Comparison of ENCODE assay signal across 8 mouse cellular contexts in the genomic region with DNA sequence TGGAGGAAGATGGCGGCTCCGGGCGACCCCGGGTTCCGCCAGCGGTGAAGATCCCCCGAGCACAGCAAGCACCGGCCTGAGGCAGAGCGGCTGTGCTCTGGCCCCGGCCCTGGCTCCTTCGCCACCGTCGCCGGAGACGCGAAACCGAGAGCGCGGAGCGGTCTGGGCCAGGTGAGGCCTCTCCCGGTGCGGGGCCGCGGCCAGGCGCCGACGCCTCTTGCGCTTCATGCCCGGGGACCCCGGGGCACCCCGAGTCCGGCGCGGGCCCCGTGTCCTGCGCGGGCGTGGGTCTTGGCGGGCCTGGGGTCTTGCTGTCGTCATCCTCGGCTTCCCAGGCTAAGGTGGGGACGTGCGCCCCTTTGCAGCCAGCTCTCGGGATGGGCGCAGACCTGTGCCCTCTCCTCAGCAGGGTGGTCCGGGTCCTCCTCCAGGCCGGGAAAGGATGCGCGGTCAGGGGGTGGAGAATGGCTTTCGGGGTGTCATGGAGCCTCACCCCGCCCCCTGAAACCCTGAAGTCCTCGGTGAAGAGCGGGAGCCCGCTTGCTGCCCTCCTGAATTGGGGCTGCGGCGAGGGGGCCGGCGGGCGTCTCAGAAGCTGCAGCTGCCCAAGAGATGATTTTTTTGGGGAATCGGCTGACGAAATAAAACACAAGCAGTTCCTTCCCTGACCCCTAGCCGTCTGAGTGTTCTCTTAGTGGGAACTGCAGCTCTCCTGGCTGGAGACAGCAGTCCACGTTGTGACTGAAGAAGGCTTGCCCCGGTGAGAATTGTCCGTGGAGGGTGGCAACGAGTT. TPM values are rescaled to one million over a fixed set of nuclear protein-coding genes. Genes with fewer than 3 reads are reported as not detected.
A peak's percentile ranks its signal among the peaks of the same experiment; 100 is the strongest.
DNase-seq lines count a peak whose midpoint lies in the region; ATAC-seq and TF ChIP-seq lines count a peak whose summit lies in the region.

No protein-coding gene starts in this region.

- peak overlapping the region; percentile 79 for H3K4me2 ChIP-seq in heart, embryonic 15.5 days
- peak overlapping the region; percentile 86 for H3K4me2 ChIP-seq in midbrain, embryonic 11.5 days

- peak overlapping the region; percentile 99 for H3K4me3 ChIP-seq in cerebellum, adult 2 months (replicated peaks; ENCODE audit: insufficient read depth, low read depth, low read length)
- H3K4me3 ChIP-seq in cortical plate, adult 2 months (ENCODE audit: insufficient read depth, low read length): peak overlapping the region; percentile 82
- peak overlapping the region; percentile 94 for H3K4me3 ChIP-seq in heart, embryonic 15.5 days
- H3K4me3 ChIP-seq in midbrain, embryonic 11.5 days (ENCODE audit: low read depth, low read length): peak overlapping the region; percentile 97
- peak overlapping the region; percentile 73 for H3K4me3 ChIP-seq in thymus, adult 2 months (ENCODE audit: control insufficient read depth, insufficient read depth, low read length)

- peak; percentile 51 for ATAC-seq in CD4-positive, CD25-positive, alpha-beta regulatory T cell, adult 4 months
- peak; percentile 71 for ATAC-seq in heart, embryonic 15.5 days (replicated peaks; ENCODE audit: insufficient number of reproducible peaks, insufficient read depth, low FRiP score, low read depth)
- ATAC-seq in midbrain, embryonic 11.5 days (ENCODE audit: low FRiP score): peak; percentile 87

- TF ChIP-seq CTCF in cerebellum, adult 2 months (IDR thresholded peaks at IDR 0.05; ENCODE audit: borderline replicate concordance, insufficient read depth, low read depth, low read length): no peak
- no peak for TF ChIP-seq CTCF in cortical plate, adult 2 months (IDR thresholded peaks at IDR 0.05; ENCODE audit: extremely low read depth, insufficient read depth, low read length)
- peak; percentile 3; the same call in 1 of the 2 replicates for TF ChIP-seq CTCF in thymus, adult 2 months (IDR thresholded peaks at IDR 0.05; ENCODE audit: borderline replicate concordance, control insufficient read depth, extremely low read depth, insufficient read depth, low read length, poor library complexity)

- no peaks in the 10 kb centered on the region for H3K27me3 ChIP-seq in cerebellum, adult 2 months (ENCODE audit: control insufficient read depth, insufficient read depth, low read length)
- H3K27me3 ChIP-seq in heart, embryonic 15.5 days: no peaks in the 10 kb centered on the region
- H3K27me3 ChIP-seq in midbrain, embryonic 11.5 days (ENCODE audit: control insufficient read depth, insufficient read depth, low read length): no peaks in the 10 kb centered on the region
- H3K27me3 ChIP-seq in thymus, adult 2 months (ENCODE audit: control insufficient read depth, insufficient read depth, low read length): no peaks in the 10 kb centered on the region

- peak overlapping the region; percentile 96 for H3K9ac ChIP-seq in heart, embryonic 15.5 days
- H3K9ac ChIP-seq in midbrain, embryonic 11.5 days (ENCODE audit: low read length): peak overlapping the region; percentile 97

- peaks cover 9% of the 10 kb centered on the region; the same call in 1 of the 2 replicates for H3K4me1 ChIP-seq in cerebellum, adult 2 months (ENCODE audit: control insufficient read depth, insufficient read depth, low read length)
- H3K4me1 ChIP-seq in cortical plate, adult 2 months (ENCODE audit: control insufficient read depth, insufficient read depth, low read length): peaks cover 4% of the 10 kb centered on the region
- peaks cover 26% of the 10 kb centered on the region for H3K4me1 ChIP-seq in heart, embryonic 15.5 days (replicated peaks)
- H3K4me1 ChIP-seq in midbrain, embryonic 11.5 days (ENCODE audit: control insufficient read depth, insufficient read depth, low read length): peaks cover 14% of the 10 kb centered on the region
- H3K4me1 ChIP-seq in thymus, adult 2 months (replicated peaks; ENCODE audit: control insufficient read depth, insufficient read depth, low read length): peaks cover 16% of the 10 kb centered on the region

- TF ChIP-seq POLR2A in cerebellum, adult 2 months (IDR thresholded peaks at IDR 0.05; ENCODE audit: borderline replicate concordance, insufficient read depth, low read length): no peak
- TF ChIP-seq POLR2A in cortical plate, adult 2 months (IDR thresholded peaks at IDR 0.05; ENCODE audit: extremely low read depth, insufficient read depth, low read length): no peak
- no peak for TF ChIP-seq POLR2A in thymus, adult 2 months (IDR thresholded peaks at IDR 0.05; ENCODE audit: control insufficient read depth, extremely low read depth, insufficient read depth, low read length, poor library complexity)

- no peaks in the 10 kb centered on the region for H3K9me3 ChIP-seq in heart, embryonic 15.5 days (replicated peaks)
- H3K9me3 ChIP-seq in midbrain, embryonic 11.5 days (ENCODE audit: control insufficient read depth, low read length): no peaks in the 10 kb centered on the region

- H3K27ac ChIP-seq in cerebellum, adult 2 months (ENCODE audit: insufficient read depth, low read length): peak overlapping the region; percentile 41
- peak overlapping the region; percentile 94 for H3K27ac ChIP-seq in cortical plate, adult 2 months (ENCODE audit: insufficient read depth, low read length)
- H3K27ac ChIP-seq in heart, embryonic 15.5 days: peak overlapping the region; percentile 90
- peak overlapping the region; percentile 61 for H3K27ac ChIP-seq in midbrain, embryonic 11.5 days (ENCODE audit: low read depth, low read length)
- H3K27ac ChIP-seq in thymus, adult 2 months (ENCODE audit: control insufficient read depth, insufficient read depth, low read length): no peak overlapping the region

- WGBS in cerebellum, adult 2 months: under 1% methylated on average over 63 of the region's 66 CpGs
- 0% methylated on average over 66 of the region's 66 CpGs for WGBS in heart, embryonic 15.5 days
- WGBS in midbrain, embryonic 11.5 days: under 1% methylated on average over 65 of the region's 66 CpGs
- WGBS in thymus, adult 2 months: under 1% methylated on average over 66 of the region's 66 CpGs

- DNase-seq in cerebellum, adult 2 months: peak in 1 of 2 experiments; percentile 44
- no peak for DNase-seq in cerebellum, adult 9-11 months
- peak; percentile 45 for DNase-seq in kidney, postnatal 14 days
- peak; percentile 96 for DNase-seq in midbrain, embryonic 11.5 days (ENCODE audit: low spot score, missing footprints)
- peak; percentile 66 for DNase-seq in thymus, adult 2 months

- no peaks in the 10 kb centered on the region for H3K36me3 ChIP-seq in heart, embryonic 15.5 days
- no peaks in the 10 kb centered on the region for H3K36me3 ChIP-seq in midbrain, embryonic 11.5 days (ENCODE audit: control insufficient read depth, insufficient read depth, low read length)
- no peaks in the 10 kb centered on the region for H3K36me3 ChIP-seq in thymus, adult 2 months (ENCODE audit: control insufficient read depth, insufficient read depth, low read length)

RNA-seq across cellular contexts. Expression of a gene that starts 0.5 kb away (rescaled TPM):
- polyA plus RNA-seq in cerebellum, adult 2 months (2012; rRNA removed): 21.1 and 21.5 TPM in 2 replicates
- polyA plus RNA-seq in CD4-positive, CD25-positive, alpha-beta regulatory T cell, adult 4 months (2017; shearing (Covaris generic)): 1 to 10 TPM; 5.1 to 6.2 TPM
- 20.7 and 22.6 TPM in 2 replicates for polyA plus RNA-seq in cortical plate, adult 2 months (2012; rRNA removed)
- 10.3 and 15.3 TPM in 2 replicates for polyA plus RNA-seq in heart, embryonic 15.5 days (2015; fragmentation: Nextera tagmentation; extraction: Ambion mirVana)
- polyA plus RNA-seq in midbrain, embryonic 11.5 days (2014; fragmentation: Nextera tagmentation; extraction: Ambion mirVana): 22.4 and 23.8 TPM in 2 replicates
- 29.1 and 29.3 TPM in 2 replicates for polyA plus RNA-seq in thymus, adult 2 months (2012; rRNA removed)

RNA-seq across cellular contexts. Expression of a gene that starts 8.6 kb away (rescaled TPM):
- polyA plus RNA-seq in cerebellum, adult 2 months (2012; rRNA removed): 29.2 and 29.9 TPM in 2 replicates
- polyA plus RNA-seq in CD4-positive, CD25-positive, alpha-beta regulatory T cell, adult 4 months (2017; shearing (Covaris generic)): 10 to 100 TPM; 38.1 to 76.7 TPM
- 18.0 and 19.4 TPM in 2 replicates for polyA plus RNA-seq in cortical plate, adult 2 months (2012; rRNA removed)
- 30.1 and 32.8 TPM in 2 replicates for polyA plus RNA-seq in heart, embryonic 15.5 days (2015; fragmentation: Nextera tagmentation; extraction: Ambion mirVana)
- 33.9 and 34.5 TPM in 2 replicates for polyA plus RNA-seq in midbrain, embryonic 11.5 days (2014; fragmentation: Nextera tagmentation; extraction: Ambion mirVana)
- polyA plus RNA-seq in thymus, adult 2 months (2012; rRNA removed): 54.2 and 62.1 TPM in 2 replicates
